Mouse (Mus musculus) thymus, postnatal 0 days (tissue): ENCODE measurements around the gene Mapk12. TPM values are rescaled to one million over a fixed set of nuclear protein-coding genes. Genes with fewer than 3 reads are reported as not detected.
A peak's percentile ranks its signal among the peaks of the same experiment; 100 is the strongest.

Source experiments
- DNase-seq: peaks from one replicate; pipeline ENCODE4 v3.0.0-alpha.2; 2015; ENCODE audit warnings: low spot score
- polyA plus RNA-seq: library from polyadenylated mRNA; unstranded; fragments of >200 nt; fragmentation: Nextera tagmentation; extraction: Ambion mirVana; gene quantifications from 2 replicates; pipeline ENCODE4 v1.2.1, GENCODE M21; 2015

Mapk12 gene
- polyA plus RNA-seq, result 1.2 TPM in 2 replicates

- DNase-seq, result no peak
Measured at GRCm38 (mm10) chr15:89140659-89141252, at the start of gene Mapk12. Mapk12 (minus strand) TSS chr15:89140703.

- no peak for DNase-seq
Measured at GRCm38 (mm10) chr15:89184937-89185227, 44.4 kb upstream of the Mapk12 start.

- DNase-seq, result no peak
Measured at GRCm38 (mm10) chr15:89184141-89184936, 43.8 kb upstream of the Mapk12 start.

- no peak for DNase-seq
Measured at GRCm38 (mm10) chr15:89182842-89183241, 42.3 kb upstream of the Mapk12 start.

DNA sequence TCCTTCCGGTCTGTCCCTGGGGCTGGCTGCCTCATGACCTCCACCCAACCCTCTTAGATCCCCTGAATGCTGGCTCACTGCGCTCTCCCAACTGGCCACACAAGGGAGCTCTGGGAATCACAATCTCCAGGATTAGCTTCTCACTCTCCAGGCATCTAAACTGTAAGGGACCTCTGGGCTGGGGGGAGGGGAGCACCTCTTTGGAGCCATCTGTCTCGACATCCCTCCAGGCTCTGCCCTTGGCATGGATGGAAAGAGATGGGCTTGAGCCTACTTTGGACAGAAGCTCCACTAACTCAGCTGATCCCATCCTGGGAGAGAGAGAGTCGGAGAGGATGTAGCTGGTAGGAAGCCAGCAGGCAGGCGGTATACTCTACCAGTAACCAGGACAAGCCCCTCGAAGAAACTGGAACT lies 41.8 kb upstream of the Mapk12 start:
- DNase-seq, result no peak

GRCm38 (mm10) chr15:89181561-89182270 lies 41.2 kb upstream of the Mapk12 start:
- DNase-seq, result no peak

- no peak for DNase-seq
Measured at GRCm38 (mm10) chr15:89180571-89181229, 40.2 kb upstream of the Mapk12 start, which contains the start of gene Plxnb2. Plxnb2 (minus strand) TSS chr15:89180788.

- DNase-seq, result no peak
Measured at GRCm38 (mm10) chr15:89180081-89180541, 39.6 kb upstream of the Mapk12 start.

GRCm38 (mm10) chr15:89179630-89179964 lies 39.1 kb upstream of the Mapk12 start:
- DNase-seq, result no peak

DNA sequence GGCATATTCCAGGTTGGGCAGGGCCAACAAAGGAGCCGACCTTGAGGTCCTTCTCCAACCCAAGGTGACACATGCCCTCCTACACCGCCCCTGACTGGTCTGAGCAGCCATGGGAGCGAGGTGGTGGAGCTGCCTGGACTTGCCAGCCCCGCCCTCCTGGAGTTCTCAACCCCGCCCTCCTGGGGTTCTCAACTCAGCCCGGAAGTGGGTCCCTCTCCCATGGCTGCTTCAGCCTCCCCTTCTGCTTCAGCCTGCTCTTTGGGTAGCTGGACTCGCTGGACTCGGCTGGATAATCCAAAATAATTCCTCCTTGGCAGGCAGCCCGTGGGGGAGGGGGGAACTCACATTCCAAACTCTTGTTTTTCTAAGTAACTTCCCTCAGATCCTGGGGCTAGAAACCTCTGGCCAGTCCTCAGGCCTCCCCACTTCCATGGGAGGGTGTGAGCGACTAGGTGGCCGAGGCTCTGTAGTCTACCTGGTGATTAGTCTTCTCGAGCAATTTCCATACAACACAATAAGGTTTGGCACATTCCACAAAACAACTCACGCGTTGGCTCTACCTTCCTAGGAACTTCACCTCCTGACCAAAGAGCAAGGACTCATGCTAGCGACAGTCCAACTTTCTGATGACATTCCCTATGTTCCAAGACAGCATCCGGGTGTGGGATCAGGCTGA lies 38.6 kb upstream of the Mapk12 start:
- DNase-seq, result peak; percentile 14

GRCm38 (mm10) chr15:89178260-89178860 lies 37.9 kb upstream of the Mapk12 start:
- no peak for DNase-seq

GRCm38 (mm10) chr15:89177576-89178259 lies 37.2 kb upstream of the Mapk12 start:
- DNase-seq, result no peak

DNA sequence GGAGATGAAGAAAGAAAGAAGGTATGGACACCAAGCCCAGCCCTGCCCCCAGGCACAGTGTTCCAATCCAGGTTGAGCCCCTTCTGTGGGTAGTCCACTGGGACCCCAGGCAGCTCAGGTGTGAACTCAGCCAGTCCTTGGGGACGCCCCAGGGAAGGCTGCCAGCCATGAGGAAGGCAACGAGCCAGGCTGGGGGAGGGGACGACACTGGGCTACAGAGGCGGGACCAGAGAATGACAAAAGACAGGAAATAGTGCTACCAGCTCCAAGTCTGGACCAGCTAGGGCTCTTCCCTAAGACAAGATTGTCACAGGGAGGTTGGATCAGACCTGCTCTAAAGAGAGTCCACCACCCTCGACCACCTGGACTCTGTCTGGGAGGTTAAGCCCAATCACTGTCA lies 36.6 kb upstream of the Mapk12 start:
- no peak for DNase-seq

DNA sequence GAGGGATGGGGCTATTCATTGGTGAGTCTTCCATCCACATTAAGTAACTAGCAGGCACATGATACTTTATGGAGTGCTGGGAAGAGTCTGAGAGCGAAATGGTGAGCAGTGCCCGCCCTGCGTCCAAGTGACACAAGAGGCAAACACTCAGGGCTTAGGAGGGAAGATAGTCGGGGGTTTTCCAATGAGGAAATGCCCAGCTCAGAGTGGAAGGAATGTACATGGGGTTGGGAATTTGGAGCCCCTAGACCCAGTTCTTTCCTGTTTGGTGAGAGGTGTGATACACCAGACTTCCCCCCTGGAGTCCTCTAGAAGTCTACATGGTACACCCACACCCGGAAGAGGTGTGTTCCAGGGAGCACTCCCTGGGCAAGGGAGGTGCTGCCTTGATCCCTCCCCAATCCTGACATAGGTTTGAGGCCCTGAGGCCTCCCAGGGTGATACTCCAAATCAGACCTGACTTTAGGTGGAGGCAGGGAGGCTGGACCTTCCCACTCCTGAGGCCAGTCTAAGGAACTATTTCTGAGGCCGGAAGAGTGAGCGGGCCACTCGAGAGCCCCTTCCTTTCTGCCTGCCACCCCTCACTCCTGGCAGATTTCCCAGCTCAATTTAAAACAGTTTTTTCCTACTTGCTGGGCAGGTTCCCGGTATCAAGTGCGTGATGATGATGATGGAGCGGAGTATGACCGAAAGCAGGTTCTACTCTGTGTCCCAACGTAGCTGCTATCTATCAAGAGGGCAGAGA lies 35.1 kb upstream of the Mapk12 start:
- no peak for DNase-seq

DNA sequence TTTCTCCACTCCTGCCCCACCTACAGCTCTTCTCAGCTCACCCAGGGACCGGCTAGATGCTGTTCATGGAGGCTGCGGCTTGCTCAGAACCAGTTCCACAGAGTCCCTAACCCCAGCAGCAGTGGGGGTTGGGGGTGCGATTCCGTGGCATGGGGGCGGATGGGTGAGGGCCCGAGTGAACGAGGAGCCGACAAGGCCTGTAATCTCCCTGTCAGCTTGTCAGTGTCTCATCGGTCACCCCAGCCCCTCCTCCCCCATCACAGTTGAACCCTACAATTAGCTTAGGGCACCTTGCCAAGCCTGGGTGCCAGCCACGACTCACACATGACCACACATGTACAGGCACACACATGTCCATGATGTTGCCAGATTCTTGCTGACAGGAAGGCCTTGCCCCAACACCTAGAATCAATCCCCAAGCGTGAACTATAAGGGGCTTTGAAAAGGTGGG lies 34.4 kb upstream of the Mapk12 start:
- no peak for DNase-seq

- DNase-seq, result no peak
Measured at GRCm38 (mm10) chr15:89173906-89174214, 33.4 kb upstream of the Mapk12 start.

DNA sequence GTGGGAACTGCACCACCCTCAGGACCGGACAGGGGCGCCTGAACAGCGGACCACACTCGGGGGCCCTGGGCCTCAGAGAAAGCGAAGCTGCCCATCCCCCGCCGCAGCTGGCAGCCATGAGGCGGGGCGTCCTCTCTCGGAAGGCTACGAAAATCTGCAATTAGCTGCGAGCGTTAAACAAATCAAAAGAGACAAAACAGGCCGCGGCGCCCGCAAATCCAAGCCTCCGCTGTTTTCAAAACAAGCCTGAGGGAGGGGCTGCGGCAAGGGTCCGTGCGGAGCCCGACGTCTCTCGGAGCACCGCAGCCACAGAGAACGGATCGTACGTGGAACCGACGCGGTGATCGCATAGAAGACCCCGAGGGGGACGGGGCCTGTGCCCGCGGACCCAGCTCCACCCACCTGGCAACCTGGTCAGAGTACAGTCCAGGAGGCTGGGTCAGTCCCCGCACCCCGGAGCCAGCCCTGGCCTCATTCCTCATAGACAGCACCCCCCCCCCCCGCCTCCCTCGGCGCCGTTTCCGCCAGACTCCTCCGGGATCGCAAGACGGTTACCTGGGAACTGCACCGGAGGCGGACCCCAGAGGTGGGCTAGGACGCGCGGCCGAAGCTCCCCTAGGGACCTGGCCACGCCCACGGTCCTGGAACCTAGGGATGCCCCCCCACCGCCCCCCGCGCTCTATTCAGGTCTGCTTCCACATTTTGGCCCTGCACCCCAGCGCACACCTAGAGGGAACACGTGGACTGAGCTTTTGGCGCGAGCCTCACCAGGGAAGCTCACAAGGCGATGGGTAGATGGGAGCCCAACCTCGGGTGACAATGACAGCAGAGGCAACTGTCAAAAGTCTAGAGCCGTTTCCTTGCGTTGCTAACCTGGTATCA lies 32.8 kb upstream of the Mapk12 start:
- peak; percentile 34 for DNase-seq

- DNase-seq, result no peak
Measured at GRCm38 (mm10) chr15:89172276-89172935, 31.9 kb upstream of the Mapk12 start.
